Mouse (Mus musculus): ENCODE measurements around the gene Gm10352. TPM values are rescaled to one million over a fixed set of nuclear protein-coding genes. Genes with fewer than 3 reads are reported as not detected.
"Not testable (repeated sequence)": the region's sequence is repeated elsewhere in the genome, so short reads cannot be mapped to it uniquely, and the experiment has no call there.

The Gm10352 gene
- not detected for polyA plus RNA-seq (2017; shearing (Covaris generic))

- ATAC-seq, result not testable (repeated sequence)
Measured at GRCm38 (mm10) chrY:2900689-2901088, at the start of gene Gm10352. TSS of gene Gm10352 (plus strand) at chrY:2900989.

- ATAC-seq, result not testable (repeated sequence)
Measured at GRCm38 (mm10) chrY:2932282-2932681, 31.5 kb downstream of the Gm10352 start, which contains the start of gene Gm29289. TSS of gene Gm29289 (plus strand) at chrY:2932582.

Other genes starting within 250 kb of the Gm10352 start
- gene Sry, start 237.3 kb upstream of the Gm10352 start, polyA plus RNA-seq (2017; shearing (Covaris generic)), result not detected
- not detected for gene H2al2b, start 180.3 kb upstream of the Gm10352 start, polyA plus RNA-seq (2017; shearing (Covaris generic))
- not detected for gene Gm4064, start 104.8 kb upstream of the Gm10352 start, polyA plus RNA-seq (2017; shearing (Covaris generic))
- gene Rbmy, start 70.3 kb upstream of the Gm10352 start, polyA plus RNA-seq (2017; shearing (Covaris generic)), result not detected
- not detected for gene Gm10256, start 70.3 kb upstream of the Gm10352 start, polyA plus RNA-seq (2017; shearing (Covaris generic))
- not detected for gene Gm29289, start 31.6 kb downstream of the Gm10352 start, polyA plus RNA-seq (2017; shearing (Covaris generic))